Mouse (Mus musculus): ENCODE data around the gene Sirt6. TPM values are rescaled to one million over a fixed set of nuclear protein-coding genes. Genes with fewer than 3 reads are reported as not detected.

Sirt6 gene
- 10 to 100 TPM; 10.7 to 20.6 TPM for polyA plus RNA-seq (2017; shearing (Covaris generic))

GRCm38 (mm10) chr10:81626994-81627835, at the start of gene Sirt6:
TSS of gene Sirt6 (minus strand) at chr10:81627797.

GRCm38 (mm10) chr10:81648803-81649775, 21.5 kb upstream of the Sirt6 start, which contains the start of gene Gm10778:
TSS of gene Gm10778 (plus strand) at chr10:81649059.

DNA sequence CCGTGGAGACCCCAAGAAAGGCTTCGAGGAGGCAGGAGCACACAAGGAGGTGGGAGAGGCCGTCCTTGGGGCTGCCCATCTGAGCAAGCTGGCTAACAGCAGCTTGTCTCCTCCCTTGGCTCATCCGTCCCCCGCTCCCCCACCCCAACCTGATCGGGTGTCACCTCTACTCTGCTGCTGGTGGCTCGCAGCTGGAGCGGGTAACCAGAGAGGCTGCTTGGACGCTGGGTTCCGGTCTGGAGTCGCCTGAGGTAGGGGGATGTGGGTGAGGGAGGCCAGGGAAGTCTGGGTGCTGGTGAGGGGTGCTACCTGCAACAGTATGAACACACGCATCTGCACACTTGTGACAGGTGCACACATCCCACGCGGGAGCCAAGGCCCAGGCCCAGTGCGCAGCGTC, 793 bp upstream of the Sirt6 start, which contains the start of gene Ankrd24:
TSS of gene Ankrd24 (plus strand) at position 151 of the 400 bp plus-strand sequence.

GRCm38 (mm10) chr10:81605974-81606751, 21.4 kb downstream of the Sirt6 start, which contains the start of gene BC025920:
TSS of gene BC025920 (plus strand) at chr10:81606270.

GRCm38 (mm10) chr10:81600738-81601203, 26.8 kb downstream of the Sirt6 start, which contains the start of gene Tle6:
TSS of gene Tle6 (minus strand) at chr10:81601073.

DNA sequence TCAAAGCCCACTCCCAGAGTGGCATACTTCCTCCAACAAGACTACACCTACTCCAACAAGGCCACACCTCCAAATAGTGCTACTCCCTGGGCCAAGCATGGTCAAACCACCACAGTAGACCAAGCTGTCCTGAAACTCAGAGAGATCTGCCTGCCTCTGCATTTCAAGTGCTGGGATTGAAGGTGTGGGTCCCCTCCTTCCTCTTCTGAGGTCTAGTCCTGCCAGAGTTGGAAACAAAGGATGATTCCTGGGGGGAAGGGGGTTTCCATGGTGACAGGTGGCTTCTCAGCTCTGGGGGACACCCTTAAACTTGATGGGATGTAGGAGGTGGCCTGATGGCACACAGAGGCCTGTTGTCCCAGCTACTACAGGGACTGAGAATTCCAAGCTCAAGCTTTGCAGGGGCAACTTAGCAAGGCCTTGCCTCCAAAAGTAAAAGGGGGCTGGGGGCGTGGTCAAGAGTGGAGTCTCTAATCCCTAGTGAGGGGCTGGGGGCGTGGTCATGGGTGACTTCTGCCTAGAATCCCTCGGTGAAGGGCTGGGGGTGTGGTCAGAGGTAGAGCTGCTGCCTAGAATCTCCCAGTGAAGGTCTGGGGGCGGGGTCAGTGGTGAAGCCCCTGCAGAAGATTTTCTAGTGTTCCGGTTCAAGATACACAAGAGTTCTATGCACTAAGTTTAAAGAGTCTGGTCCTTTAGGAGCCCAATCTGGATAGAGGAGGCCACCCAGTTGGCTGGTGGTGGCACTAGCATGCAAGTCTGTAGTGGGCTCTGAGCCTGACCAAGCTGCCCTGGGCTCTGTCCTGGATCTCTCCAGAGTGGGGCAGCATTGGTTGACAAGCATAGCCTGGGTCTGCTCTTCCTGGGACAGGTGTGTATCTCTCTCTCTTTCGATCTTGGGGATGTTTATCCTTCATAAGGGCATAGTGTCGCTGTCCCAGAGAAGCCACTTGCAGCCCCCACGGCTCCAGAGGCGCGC, 53.2 kb downstream of the Sirt6 start, which contains the start of gene Tle2:
TSS of gene Tle2 (plus strand) at position 481 of the 976 bp plus-strand sequence.

Other genes starting within 250 kb of the Sirt6 start
- 10 to 100 TPM; 69.7 to 78.9 TPM for gene Fzr1, start 249.3 kb downstream of the Sirt6 start, polyA plus RNA-seq (2017; shearing (Covaris generic))
- 10 to 100 TPM; 35.0 to 35.8 TPM for gene Dohh, start 243.4 kb downstream of the Sirt6 start, polyA plus RNA-seq (2017; shearing (Covaris generic))
- gene Gm48551, start 243.3 kb downstream of the Sirt6 start, polyA plus RNA-seq (2017; shearing (Covaris generic)) = 1 to 10 TPM; 2.2 to 4.9 TPM
- gene Gm48552, start 238.8 kb downstream of the Sirt6 start, polyA plus RNA-seq (2017; shearing (Covaris generic)) = 1 to 10 TPM; 1.1 to 1.6 TPM
- 10 to 100 TPM in 1 of 2 experiments, 1 to 10 TPM in 1; 6.3 to 12.2 TPM for gene Smim24, start 234.7 kb downstream of the Sirt6 start, polyA plus RNA-seq (2017; shearing (Covaris generic))
- gene Nfic, start 172.2 kb downstream of the Sirt6 start, polyA plus RNA-seq (2017; shearing (Covaris generic)) = 10 to 100 TPM; 14.8 to 22.7 TPM
- gene Celf5, start 145.1 kb downstream of the Sirt6 start, polyA plus RNA-seq (2017; shearing (Covaris generic)) = under 1 TPM; 0.14 to 0.73 TPM
- 10 to 100 TPM; 78.9 to 96.7 TPM for gene Ncln, start 131.4 kb downstream of the Sirt6 start, polyA plus RNA-seq (2017; shearing (Covaris generic))
- 10 to 100 TPM; 64.8 to 91.5 TPM for gene S1pr4, start 127.7 kb downstream of the Sirt6 start, polyA plus RNA-seq (2017; shearing (Covaris generic))
- 10 to 100 TPM; 29.2 to 77.3 TPM for gene Gna15, start 103.6 kb downstream of the Sirt6 start, polyA plus RNA-seq (2017; shearing (Covaris generic))
- 10 to 100 TPM; 18.6 to 21.0 TPM for gene Gna11, start 82.6 kb downstream of the Sirt6 start, polyA plus RNA-seq (2017; shearing (Covaris generic))
- gene Aes, start 68.3 kb downstream of the Sirt6 start, polyA plus RNA-seq (2017; shearing (Covaris generic)) = 1,000 to 10,000 TPM; 1,214 to 1,244 TPM
- gene Tle2, start 53.2 kb downstream of the Sirt6 start, polyA plus RNA-seq (2017; shearing (Covaris generic)) = 1 to 10 TPM; 1.1 to 2.0 TPM
- gene Tle6, start 26.7 kb downstream of the Sirt6 start, polyA plus RNA-seq (2017; shearing (Covaris generic)) = under 1 TPM; 0.43 to 0.88 TPM
- 1 to 10 TPM in 1 of 2 experiments, under 1 TPM in 1; 0.72 to 3.1 TPM for gene BC025920, start 21.5 kb downstream of the Sirt6 start, polyA plus RNA-seq (2017; shearing (Covaris generic))
- gene Ankrd24, start 743 bp upstream of the Sirt6 start, polyA plus RNA-seq (2017; shearing (Covaris generic)) = 1 to 10 TPM; 1.9 to 5.6 TPM
- 1 to 10 TPM; 6.8 to 9.1 TPM for gene Gm10778, start 21.3 kb upstream of the Sirt6 start, polyA plus RNA-seq (2017; shearing (Covaris generic))
- gene Zfp433, start 77.0 kb upstream of the Sirt6 start, polyA plus RNA-seq (2017; shearing (Covaris generic)) = 10 to 100 TPM; 17.2 to 21.1 TPM
- gene Gm3055, start 143.4 kb upstream of the Sirt6 start, polyA plus RNA-seq (2017; shearing (Covaris generic)) = 1 to 10 TPM; 7.1 to 8.2 TPM
- 1 to 10 TPM; 4.5 to 6.5 TPM for gene Gm4767, start 184.4 kb upstream of the Sirt6 start, polyA plus RNA-seq (2017; shearing (Covaris generic))
- gene Gm32687, start 236.1 kb upstream of the Sirt6 start, polyA plus RNA-seq (2017; shearing (Covaris generic)) = 1 to 10 TPM; 8.2 to 8.8 TPM